In the genomic region with DNA sequence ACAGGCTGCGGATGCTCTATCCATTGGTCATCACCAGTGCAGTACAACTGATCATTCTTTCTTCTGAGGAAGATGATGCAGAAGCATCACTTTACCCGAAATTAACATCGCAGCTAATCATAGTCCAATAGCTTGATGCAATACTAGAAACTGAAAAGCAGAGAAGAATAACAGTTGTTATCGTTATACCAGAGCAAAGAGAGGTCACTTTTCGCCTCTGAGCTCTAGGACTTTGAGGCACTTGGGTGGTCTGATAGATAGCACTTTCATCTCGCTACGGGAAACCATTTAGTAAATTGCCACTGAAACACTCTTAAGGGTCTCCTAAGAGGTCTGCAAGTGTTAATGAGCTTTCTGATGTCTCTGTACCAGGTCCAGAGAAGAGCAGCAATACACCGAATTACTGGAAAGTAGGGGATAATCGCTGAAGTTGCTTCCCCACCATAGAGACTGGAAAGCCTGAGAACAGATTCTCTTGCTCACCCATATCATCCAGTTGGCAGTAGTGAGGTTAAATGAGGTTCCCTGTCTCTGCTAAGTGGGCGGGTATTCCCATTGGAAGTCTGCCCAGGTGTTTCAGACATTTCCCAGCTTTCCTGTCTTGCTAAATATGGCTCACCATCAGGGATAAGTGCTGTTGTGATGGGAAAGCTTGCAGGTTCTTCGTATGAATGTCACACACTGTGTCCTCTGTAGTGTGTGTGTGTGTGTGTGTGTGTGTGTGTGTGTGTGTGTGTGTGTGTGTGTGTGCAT, we compare ENCODE assay signal across 8 mouse cellular contexts.
DNase-seq lines count a peak whose midpoint lies in the region; ATAC-seq lines count a peak whose summit lies in the region.

No protein-coding gene starts in this region.

- no peak overlapping the region for H3K9ac ChIP-seq in forebrain, embryonic 15.5 days (replicated peaks)
- H3K9ac ChIP-seq in forebrain, embryonic 12.5 days, result no peak overlapping the region

- DNase-seq in heart, adult 9 months (ENCODE audit: low spot score in 2 of 2), result peak; percentile 71 to 89
- DNase-seq in left cerebral cortex, postnatal 10 days (ENCODE audit: extremely low spot score in 1 of 2, low spot score in 2 of 2), result peak; percentile 21 to 47
- DNase-seq in right cerebral cortex, postnatal 36 days (ENCODE audit: low spot score in 2 of 2), result peak; percentile 21 to 42
- DNase-seq in natural killer cell, adult 2 months (ENCODE audit: low spot score in 2 of 2), result no peak
- DNase-seq in gastrocnemius, postnatal 14 days, result no peak

- H3K4me1 ChIP-seq in forebrain, embryonic 15.5 days, result no peaks in the 10 kb centered on the region
- H3K4me1 ChIP-seq in forebrain, embryonic 12.5 days, result no peaks in the 10 kb centered on the region

- H3K4me2 ChIP-seq in forebrain, embryonic 15.5 days (replicated peaks), result no peak overlapping the region
- H3K4me2 ChIP-seq in forebrain, embryonic 12.5 days, result no peak overlapping the region

- H3K4me3 ChIP-seq in forebrain, embryonic 15.5 days, result no peak overlapping the region
- no peak overlapping the region for H3K4me3 ChIP-seq in forebrain, embryonic 12.5 days (replicated peaks)

- intact Hi-C loops in left cerebral cortex, postnatal 10 days (cut with DNase I), result no loop called here
- intact Hi-C loops in gastrocnemius, postnatal 14 days (cut with DNase I; ENCODE audit: low total_unique reads), result no loop called here

- H3K36me3 ChIP-seq in forebrain, embryonic 15.5 days, result no peaks in the 10 kb centered on the region
- no peaks in the 10 kb centered on the region for H3K36me3 ChIP-seq in forebrain, embryonic 12.5 days (replicated peaks)

- no peaks in the 10 kb centered on the region for H3K9me3 ChIP-seq in forebrain, embryonic 15.5 days
- no peaks in the 10 kb centered on the region for H3K9me3 ChIP-seq in forebrain, embryonic 12.5 days

- no peaks in the 10 kb centered on the region for H3K27me3 ChIP-seq in forebrain, embryonic 15.5 days
- no peaks in the 10 kb centered on the region for H3K27me3 ChIP-seq in forebrain, embryonic 12.5 days

- peak; percentile 58 for ATAC-seq in forebrain, embryonic 15.5 days (replicated peaks)
- ATAC-seq in forebrain, embryonic 12.5 days (ENCODE audit: low FRiP score), result no peak
- ATAC-seq in activated CD4-positive, CD25-positive, alpha-beta regulatory T cell, adult 4 months, result no peak

- WGBS in forebrain, embryonic 15.5 days, result 81% methylated on average over 11 of the region's 11 CpGs
- WGBS in forebrain, embryonic 12.5 days, result 86% methylated on average over 11 of the region's 11 CpGs

- no peak overlapping the region for H3K27ac ChIP-seq in forebrain, embryonic 15.5 days (replicated peaks)
- no peak overlapping the region for H3K27ac ChIP-seq in forebrain, embryonic 12.5 days

Comparison
In these comparisons a context has a peak if more than half of its experiments do, and no peak if none do; other contexts are left out.
1. DNase-seq: peak in heart, adult 9 months (2 of 2), left cerebral cortex, postnatal 10 days (2 of 2) and right cerebral cortex, postnatal 36 days (2 of 2); none in natural killer cell, adult 2 months (0 of 2) and gastrocnemius, postnatal 14 days (single experiment).